Mouse (Mus musculus): ENCODE measurements around the gene Limd2. TPM values are rescaled to one million over a fixed set of nuclear protein-coding genes. Genes with fewer than 3 reads are reported as not detected.
"Not testable (repeated sequence)": the region's sequence is repeated elsewhere in the genome, so short reads cannot be mapped to it uniquely, and the experiment has no call there.

Gene Limd2
- polyA plus RNA-seq, 3 experiments from 2014 or later = 535 to 666 (median 652) TPM

DNA sequence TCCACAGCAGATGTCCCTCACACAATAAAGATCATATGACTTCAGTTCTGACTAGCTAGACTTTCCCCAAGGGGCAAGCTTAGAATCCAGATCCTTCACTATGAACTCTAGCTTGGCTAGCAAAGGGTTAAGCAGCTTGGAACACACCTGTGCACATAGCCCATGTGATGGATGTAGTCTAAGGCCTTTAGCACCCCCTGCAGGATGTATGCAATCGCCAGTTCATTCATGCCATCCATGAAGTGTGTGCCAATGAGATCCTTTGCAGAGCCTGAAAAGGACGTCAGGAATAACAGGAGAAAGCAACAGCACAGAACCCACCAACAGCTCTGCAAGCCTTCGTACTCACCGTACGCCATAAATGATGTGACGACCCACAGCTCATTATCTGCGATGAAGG, 10.1 kb upstream of the Limd2 start:
- ATAC-seq = peak; percentile 55

DNA sequence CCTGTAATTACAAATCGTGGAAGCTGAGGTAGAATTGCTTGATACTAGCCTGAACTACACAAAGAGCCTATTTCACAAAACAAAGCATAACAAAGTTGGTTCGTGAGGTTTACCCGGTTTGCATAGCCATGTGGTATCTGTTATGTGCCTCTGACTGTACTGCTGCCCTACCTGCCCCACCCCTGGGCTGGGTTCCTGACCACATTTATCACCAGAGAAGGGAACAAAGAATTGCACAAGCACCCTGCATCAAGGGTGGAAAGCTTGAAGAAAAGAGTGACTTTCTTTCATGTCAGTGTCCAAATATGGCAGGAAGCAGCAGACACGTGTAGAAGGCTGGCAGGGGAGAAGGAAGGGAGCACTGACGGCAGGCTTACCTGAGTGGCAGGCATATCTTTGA, 6.8 kb upstream of the Limd2 start:
- ATAC-seq = peak; percentile 87

DNA sequence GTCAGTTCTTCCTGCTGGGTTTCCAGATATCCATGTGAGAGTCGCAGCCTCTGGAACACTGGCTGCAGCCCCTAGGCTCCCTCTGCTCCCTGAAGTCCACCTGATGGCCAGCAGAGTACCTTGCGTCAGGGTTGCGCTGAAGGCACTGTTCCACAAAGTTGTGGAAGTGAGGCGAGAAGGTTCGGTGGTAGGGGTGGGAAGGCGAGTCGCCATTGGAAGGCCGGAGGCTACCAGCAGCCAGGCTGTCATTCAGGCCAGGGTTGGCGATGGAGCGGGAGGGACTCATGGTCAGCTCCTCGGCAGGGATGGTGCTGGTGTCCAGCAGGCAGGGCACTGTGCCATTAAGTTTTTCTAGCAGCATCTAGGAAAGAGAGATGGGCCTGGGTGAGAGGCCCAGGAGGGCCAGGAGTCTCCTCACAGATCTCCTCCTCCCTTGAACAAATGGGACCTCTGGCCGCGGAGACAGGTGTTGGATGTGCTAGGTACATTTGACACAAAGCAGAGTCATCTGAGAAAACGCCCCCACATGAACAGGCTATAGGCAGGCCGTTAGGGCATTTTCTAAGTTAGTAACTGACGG, 4.0 kb upstream of the Limd2 start:
- ATAC-seq = no peak

DNA sequence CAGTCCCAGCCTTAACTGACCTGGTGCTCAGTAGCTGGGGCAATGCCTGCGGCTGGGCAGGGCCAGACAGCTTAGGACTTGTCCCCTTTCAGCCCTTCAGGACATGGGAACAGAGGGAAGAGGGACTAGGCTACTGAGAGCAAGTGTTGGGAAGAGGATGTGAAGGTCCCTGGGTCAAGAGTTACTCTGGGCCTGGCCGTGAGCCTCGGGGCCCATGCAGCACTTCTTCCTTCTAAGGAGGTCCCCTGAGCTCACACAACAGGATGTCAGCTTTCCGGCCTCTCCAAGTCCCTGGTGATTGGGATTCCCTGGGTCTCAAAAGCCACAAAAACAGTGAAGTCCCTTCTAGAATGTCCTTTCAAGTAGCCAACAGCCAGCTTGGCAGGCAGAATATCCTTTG, 2.9 kb upstream of the Limd2 start:
- ATAC-seq = no peak

DNA sequence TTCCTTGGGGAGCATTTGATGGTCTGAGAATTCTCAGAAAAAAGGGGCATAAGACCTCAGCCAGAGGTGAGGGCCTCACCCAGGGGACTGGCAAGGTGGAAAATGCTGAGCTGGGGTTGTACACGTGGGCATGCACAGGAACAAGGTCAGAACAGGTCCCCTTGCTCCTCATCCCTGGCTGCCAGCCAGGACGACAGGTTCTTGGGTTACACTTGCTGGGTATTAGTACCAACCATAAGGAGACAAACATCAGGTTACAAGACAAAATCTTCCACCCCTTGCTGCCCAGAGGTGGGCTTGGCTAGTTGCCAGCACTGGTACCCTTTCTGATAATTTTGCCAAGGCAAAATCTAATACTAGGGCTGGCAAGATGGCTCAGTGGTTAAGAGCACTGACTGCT, 1.6 kb upstream of the Limd2 start:
- no peak for ATAC-seq

DNA sequence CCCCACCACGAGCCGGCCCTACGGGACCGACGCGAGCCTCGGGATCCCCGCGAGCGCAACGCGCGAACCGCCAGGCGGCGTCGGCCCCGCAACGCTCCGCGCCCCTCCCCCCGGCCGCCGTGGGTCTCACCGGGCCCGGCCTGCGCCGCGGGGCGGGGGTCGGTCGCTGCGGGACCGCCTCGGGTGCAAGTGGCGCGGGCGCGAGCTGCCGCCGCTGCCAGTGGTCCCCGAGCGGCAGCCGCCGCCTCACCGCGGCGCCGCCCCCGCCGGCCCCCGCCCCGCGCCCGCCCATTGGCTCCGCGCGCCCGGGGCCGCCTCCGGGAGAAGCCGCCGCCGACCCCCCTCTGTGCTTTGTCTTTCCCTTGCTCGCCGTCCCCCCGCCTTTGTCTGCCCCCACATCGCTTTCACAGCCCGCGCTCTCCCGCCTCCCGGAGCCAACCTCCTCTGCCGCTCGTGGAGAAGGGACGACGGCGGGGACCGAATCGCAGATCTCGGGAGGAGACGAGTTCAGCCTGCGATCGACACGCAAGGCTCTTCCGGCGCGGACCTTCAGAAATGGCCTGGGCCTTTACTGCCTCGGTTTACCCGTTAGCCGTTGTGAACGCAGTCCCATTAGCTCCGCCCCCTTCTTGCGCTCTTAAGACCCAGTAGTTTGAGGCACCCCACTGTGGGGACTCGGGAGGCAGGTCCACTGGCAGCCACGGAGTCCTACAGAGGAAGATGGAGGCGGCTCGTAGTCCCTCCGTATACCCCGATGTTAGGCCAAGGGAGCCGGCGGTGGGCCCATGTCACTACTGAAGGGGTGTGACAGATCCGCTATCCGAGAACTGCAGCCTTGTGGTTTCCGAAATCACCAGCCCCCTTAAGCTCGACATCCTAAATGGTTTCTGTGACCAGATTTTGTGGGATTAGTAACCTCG, 479 bp downstream of the Limd2 start:
- ATAC-seq = peak; percentile 50

DNA sequence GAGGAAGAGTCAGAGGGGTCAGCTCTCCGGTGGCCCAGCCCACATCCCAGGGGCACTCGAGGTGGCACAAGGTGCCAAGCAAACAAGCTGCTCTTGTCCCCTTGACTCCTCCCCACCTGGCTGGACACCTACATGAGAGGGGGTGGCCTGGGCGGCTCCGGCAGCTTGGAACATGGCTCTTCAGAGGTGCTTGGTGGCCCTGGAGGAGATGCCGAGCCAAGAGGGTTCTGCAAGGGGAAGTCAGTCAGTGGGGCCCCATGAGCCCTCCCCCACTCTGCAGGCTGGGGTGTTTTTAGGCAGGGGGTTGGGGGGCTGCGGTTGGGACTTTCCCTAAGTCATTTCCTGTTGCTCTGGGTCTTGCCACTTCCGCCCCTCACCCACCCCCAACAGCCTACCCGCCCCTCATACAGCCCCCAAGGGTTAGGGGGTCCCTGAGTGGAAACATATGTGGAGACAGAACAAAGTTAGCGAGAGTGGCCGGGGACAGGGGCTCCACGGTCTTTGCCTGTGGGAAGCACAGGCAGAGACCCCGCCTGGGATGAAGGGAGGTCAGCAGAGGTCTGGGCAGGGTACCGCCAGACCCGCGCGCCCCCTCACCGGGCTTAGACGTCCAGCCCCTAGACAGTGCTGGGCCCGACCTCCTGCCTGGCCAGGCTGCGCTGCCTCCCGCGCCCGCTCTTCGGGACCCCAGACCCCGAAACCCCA, 1.3 kb downstream of the Limd2 start:
- ATAC-seq = peak; percentile 74

DNA sequence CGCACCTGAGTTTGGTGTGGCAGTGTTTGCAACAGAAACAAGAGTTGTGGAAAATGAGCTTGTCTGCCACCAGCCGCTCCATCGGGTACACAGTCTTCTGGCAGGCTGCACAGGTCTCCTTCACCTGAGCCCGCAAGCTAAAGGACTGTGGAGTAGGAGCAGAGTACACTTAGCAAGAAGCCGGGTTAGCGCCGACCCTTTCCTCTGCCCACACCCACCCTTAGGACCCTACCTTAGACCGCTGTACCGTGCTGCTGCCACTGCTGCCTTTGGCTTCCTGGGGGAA, 1.8 kb downstream of the Limd2 start:
- ATAC-seq = peak; percentile 3

DNA sequence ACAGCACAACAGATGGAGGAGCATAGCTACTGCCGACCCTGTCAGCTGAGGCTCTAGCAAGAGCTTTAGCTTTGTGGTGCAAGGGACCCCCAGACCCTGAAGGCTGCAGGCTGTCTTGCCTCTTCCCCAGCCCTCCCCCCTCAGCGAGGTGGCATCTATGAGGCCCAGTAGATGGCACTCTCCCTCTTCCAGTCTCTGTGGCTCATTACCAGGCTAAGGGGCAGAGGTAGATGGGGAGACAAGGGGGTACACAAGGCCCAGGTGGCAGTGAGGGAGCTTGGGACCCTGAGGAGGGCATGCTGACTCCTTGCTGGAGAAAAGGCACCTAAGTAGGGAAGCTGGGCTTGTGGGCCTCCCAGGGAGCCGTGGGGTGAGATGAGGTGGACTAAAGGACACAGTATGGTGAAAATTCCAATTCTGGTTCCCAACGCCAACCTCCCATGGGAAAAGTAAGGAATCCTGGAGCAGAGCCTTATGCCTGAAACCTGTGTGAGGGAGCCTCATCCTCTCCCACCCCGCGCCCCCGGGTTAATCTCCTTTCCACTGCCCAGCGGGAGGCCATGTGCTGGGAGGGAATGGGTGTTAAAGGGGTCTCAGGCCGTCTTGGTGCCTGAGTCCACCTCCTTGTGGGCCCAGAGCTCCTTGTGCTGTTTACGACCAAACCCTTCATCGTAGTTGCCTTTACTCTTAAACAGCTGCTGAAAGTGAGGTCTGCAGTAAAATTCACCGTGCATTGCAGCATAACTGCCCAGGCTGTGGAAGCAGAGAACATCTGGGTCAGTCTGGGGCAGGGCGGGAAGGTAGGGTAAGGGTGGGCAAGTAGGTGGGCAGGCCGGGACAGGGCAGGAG, 2.4 kb downstream of the Limd2 start:
- ATAC-seq = peak; percentile 19

DNA sequence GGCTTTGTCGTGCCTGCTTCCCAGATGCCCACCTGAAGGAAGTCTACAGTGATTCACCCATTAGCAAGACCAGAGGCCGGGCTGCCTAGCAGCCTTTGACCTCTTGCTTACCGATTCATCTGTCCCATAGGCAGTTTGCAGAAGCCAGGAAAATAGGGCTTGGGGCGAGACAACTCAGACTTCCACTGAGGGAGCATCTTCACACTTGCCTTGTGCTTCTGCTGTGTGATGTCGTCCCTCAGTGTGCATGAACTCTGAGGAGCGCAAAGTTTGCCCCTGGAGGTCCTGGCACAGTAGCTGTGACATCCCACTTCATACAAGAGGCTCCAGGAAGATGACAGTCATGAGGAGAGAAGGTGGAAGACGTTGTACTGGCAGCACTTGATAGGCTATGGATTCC, 3.5 kb downstream of the Limd2 start:
- no peak for ATAC-seq

DNA sequence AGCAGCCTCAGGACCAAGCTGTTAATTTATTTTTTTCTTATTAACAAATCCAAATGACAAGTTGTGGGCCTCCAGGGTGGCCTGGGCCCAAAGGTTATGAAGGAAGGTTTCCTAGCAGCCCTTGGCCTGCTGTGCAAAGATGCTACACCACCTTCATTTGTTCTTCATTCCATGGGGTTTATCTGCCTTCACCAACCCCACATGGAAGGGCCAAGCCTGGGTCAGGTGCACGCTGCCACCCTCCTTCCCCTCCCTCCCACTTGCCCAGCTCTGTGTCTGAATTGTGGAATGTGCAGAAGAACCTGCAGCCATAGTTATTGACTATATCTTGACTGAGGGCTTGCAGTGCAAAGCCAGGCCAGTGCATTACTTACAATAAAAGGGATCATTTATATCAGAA, 4.4 kb downstream of the Limd2 start:
- no peak for ATAC-seq

DNA sequence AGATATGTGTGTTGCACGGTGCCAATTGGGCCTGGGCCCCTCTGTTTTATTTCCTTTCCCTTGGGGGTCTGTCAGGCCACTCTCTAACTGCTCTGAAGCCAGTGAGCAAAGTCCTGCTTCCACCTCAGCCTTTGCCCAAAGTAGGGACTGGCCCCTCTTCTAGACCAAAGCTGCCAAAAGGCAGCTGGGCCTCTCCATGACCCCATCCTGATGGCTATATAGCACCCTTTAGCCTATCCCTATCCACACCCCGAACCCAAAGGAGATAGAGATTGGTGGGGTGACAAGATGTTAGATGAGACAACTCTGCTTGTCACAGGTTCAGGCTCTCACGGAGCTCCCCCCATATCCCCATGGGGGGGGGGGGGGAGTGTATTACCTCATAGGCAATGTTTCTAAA, 4.9 kb downstream of the Limd2 start:
- no peak for ATAC-seq

DNA sequence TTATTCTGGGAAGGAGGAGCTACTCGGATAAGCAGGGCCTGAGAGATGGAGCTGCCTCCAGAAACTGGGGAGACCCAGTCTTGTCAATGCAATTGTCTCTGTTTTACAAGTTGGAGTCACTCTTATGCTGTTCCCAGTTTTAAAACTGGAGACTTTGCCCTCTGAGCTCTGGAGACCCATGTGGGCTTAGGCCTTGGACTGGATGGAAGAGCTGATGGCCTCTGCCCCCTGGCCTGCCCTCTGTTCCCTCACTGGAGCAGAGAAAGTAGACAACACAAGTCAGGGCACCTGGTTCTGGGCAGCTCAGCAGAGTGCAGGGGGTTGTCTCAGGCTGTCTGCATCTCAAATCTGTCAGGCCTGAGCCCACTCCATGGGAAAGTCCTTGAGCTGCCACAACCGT, 5.9 kb downstream of the Limd2 start:
- ATAC-seq = no peak

DNA sequence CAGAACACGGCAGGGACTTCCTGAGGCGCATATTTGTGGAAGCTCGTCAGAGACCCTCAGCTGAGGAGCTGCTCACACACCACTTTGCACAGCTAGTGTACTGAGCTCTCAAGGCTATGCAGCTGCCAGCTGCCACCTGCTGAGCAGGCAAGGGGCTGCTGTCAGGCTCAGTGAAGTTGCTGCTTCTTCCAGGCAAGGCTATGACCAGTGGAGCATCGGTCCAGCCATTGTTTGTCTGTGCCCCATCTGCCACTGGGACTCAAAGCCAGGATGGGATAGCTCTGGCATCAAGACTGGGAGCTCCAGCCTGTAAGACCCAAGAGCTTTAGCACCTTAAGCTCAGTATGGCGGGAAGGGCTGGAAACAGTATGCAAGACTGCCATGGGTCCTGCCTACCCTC, 6.6 kb downstream of the Limd2 start:
- ATAC-seq = no peak

DNA sequence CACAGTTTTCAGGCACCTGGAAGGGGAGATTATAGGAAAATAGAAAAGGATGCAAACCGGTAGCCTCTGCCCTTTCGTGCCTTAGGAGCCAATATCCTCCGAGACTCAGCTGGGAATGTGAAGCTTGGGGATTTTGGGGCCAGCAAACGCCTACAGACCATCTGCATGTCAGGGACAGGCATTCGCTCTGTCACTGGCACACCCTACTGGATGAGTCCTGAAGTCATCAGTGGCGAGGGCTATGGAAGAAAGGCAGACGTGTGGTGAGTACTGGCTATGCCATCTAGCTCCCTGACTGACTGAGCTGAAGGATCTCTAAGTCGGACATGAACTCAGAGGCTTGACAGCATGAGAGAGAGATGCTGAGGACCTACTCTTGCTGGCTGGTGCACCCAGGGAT, 8.5 kb downstream of the Limd2 start:
- no peak for ATAC-seq

DNA sequence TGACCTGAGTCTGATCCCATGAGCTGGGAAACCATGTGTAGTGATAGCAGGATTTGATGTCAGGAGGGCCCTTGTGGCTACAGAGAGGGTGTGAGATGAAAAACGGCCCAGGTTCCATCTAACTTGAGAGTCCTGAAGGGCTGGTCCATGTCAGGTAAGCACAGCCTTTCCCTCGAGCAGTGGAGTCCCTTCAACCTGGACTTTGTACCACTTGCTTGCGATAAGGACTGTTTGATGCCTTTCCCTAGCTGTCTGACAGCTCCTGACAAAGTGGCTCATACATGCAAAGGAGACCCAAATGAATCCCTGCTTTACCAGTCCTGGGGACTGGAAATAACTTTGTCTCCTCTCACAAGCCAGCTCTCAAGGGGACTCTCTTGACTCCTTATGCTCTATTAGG, 9.4 kb downstream of the Limd2 start:
- no peak for ATAC-seq

DNA sequence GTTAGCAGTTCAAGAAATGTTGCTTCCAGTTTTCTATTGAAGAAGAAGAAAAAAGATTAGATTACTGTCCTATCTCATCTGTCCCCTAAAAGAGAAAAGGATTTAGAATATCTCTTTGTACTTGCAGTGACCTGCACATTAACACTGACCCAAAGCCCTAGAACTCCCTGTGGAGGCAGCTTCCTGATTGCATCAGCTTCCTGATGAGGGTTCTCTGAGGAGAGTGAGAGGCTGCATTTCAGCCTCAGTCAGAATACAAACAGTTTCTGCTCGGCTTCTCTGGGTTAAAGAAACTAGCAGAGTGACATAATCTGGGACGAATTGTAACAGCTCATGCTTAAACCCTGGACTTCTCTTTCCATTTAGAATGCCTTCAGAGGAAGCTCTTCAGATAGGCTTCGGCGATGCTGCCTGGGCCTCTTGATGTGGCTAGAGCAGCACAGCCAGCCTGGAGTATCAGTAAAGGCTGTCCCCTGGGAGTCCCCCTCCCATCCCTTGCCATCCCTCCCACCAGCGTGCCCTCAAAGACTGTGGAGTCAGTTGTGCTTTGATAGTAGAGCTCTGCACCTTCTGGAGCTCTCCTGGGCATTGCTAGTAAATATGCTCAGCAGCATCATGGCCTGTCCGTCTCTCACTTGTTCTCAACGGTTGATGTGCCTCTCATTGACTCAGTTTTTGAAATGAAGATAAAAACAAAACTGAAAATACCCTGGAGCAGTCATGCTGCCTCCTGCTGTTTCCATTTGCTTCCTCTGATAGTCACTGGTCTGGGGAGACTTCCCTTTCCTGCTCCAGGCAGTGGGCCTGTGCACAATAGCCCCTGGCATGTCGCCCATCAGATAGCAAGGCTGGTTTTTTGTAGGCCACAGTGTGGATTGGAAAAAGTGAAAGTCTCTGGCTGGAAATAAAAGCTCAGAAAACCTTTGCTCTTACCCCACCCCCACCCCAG, 25.8 kb downstream of the Limd2 start:
- ATAC-seq = peak; percentile 35

DNA sequence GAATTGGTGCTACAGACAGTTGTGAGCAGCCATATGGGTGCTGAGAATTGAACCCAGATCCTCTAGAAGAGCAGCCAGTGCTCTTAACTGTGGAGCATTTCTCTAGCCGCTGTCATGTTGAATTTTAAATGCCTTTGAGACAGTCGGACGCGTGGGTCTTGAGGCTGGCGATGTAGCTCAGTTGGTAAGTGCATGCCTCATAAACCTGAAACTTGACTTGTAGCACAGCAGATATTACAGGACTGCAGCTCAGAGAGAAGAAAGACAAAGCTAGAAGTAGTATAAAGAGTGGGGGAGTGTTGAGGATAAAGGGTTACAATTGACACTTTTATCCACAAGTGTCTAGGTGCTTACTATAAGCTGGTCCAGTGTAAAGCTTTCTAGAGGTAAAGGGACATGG, 28.1 kb downstream of the Limd2 start:
- no peak for ATAC-seq

DNA sequence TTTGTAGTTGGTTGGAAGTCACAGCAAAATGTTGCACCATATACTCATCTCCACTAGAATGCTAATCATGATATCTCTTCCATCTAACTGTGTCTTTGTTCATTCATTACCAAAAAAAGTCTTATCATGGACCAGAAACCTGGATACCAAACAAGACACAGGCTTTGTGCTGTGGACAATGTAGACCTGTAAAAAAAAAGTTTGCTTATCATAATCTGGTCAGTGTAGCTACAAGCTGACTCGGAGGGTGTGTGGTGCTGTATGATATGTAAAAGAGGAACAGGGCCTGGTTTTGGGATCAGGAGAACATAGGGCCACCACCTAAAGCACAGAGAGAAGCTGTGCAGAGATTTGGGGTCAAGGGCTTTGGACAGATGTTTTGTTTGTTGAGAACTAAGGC, 31.2 kb downstream of the Limd2 start:
- no peak for ATAC-seq

DNA sequence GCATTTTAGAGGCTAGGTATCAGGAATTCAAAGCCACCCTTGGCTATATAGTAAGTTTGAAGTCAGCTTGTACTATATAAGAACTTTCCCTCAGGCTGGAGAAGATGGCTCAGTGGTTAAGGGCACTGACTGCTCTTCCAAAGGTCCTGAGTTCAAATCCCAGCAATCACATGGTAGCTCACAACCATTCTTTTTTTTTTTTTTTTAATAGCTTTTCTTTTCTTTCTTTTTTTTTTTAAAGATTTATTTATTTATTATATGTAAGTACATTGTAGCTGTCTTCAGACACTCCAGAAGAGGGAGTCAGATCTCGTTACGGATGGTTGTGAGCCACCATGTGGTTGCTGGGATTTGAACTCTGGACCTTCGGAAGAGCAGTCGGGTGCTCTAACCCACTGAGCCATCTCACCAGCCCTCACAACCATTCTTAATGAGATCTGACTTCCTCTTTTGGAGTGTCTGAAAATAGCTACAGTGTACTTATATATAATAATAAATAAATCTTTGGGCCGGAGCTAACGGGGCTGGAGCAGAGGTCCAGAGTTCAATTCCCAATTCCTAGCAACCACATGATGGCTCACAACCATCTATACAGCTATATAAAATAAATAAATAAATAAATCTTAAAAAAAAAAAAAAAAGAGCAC, 33.8 kb downstream of the Limd2 start:
- not testable (repeated sequence) for ATAC-seq

DNA sequence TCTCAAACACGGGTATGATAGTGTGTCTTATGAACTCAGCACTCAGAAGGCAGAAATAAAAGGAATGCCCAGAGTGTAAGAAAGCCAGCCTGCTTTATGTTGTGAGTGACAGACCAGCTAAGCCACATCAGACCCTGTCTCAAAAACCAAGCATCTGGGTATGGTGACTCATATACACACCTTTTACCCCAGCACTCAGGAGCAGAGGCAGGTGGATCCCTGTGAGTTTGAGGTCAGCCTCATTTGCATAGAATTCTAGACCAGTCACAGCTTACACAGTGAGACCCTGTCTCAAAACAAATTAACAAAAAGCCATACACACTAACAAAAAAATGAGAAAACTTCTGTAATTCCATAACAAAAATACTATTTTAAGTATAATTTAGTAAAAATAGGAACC, 34.8 kb downstream of the Limd2 start:
- no peak for ATAC-seq

Data from inflammation-experienced regulatory T-cells, adult 6 months (primary cell).